Mouse (Mus musculus): ENCODE results near the gene Fbxo17. TPM values are rescaled to one million over a fixed set of nuclear protein-coding genes. Genes with fewer than 3 reads are reported as not detected.
A peak's percentile ranks its signal among the peaks of the same experiment; 100 is the strongest.

Gene Fbxo17
- polyA plus RNA-seq, 1 experiment = 3.3 TPM

DNA sequence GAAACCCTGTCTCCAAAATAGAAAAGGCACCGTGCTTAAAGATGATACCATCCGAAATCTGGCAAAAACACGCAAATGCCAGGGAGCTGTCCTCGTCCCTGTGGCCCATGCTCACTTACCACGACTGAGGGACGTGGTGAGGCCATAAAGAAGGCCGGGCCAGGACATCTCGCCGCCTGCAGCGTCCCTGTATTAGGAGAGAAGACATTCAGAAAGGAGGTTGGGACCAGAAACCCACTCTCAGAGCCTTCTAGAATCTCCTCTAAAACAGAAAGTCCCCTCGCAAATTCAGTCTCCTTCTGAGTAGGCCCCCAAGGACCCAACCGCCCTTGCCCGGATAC is 24.7 kb downstream of the Fbxo17 start:
- no peak for DNase-seq (ENCODE audit: low read depth)
- no peak for TF ChIP-seq POLR2A (IDR thresholded peaks at IDR 0.05; ENCODE audit: borderline replicate concordance, extremely low read depth, insufficient read depth, insufficient read length, poor library complexity, severe bottlenecking)

DNA sequence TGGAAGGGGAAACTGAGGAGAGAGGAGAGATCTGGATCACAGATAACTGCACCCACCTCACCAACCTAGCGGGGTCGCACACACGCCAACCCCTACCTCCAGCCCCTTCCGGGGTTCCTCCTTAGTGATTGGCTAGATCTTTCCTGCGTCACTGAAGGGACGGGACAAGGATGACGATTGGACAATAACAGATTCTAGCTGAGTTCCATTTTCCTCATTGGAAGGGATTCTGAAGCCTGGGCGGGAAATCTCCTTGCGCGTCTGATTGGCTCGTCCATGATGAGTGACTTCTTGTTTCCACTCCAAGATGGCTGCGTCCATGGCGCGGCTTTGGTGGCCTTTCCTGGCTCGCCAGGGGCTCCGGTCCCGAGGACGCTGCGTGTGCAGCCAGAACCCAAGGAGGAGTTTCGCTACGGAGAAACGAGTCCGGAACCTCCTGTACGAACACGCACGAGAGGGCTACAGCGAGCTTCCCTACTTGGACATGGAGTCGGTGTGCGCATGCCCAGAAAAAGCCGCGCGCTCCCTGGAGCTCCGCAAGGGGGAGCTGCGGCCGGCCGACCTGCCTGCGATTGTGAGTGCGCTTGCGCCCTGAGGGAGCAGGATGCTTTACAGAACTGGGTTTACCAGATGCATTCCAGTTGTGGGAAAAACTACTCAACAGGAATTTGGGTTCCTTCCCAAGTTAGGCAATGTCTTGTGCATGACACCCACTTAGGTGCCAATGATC is 25.3 kb downstream of the Fbxo17 start, which contains the start of the genes Mrps12 and Sars2:
Mrps12 (minus strand) TSS at position 112 of the 730 bp plus-strand sequence.
Sars2 (plus strand) TSS at position 284 of the 730 bp plus-strand sequence.
- peak; percentile 99 for DNase-seq (ENCODE audit: low read depth)
- peak; percentile 72; the same call in 1 of the 2 replicates for TF ChIP-seq POLR2A (IDR thresholded peaks at IDR 0.05; ENCODE audit: borderline replicate concordance, extremely low read depth, insufficient read depth, insufficient read length, poor library complexity, severe bottlenecking)
- peak; percentile 90 for TF ChIP-seq CTCF (IDR thresholded peaks at IDR 0.05; ENCODE audit: borderline replicate concordance, extremely low read depth, insufficient read depth, insufficient read length)

- DNase-seq (ENCODE audit: low read depth) = no peak
- no peak for TF ChIP-seq CTCF (IDR thresholded peaks at IDR 0.05; ENCODE audit: borderline replicate concordance, extremely low read depth, insufficient read depth, insufficient read length)
- TF ChIP-seq POLR2A (IDR thresholded peaks at IDR 0.05; ENCODE audit: borderline replicate concordance, extremely low read depth, insufficient read depth, insufficient read length, poor library complexity, severe bottlenecking) = no peak
These were observed 33.3 kb downstream of the Fbxo17 start for GRCm38 (mm10) chr7:28749935-28750334.

DNA sequence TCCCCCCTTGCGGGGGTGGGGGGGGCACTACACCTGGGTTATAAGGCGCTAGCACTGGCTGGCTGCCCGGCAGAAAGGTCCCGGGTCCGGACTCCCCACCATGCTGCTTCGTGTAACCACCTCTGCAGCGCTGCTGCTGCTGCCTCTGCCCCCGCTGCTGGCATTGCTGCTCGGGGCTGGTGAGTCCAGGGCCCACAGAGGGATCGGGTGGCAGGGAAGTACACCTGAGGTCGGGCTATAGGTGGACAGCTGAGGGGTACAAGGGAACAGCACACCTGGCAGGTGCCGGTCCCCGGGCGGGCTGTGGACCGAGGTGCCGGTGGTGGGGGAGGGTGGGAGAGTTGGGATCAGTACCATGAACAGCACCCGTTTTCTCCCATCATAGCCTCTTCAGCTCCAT is 39.5 kb downstream of the Fbxo17 start, which contains the start of gene Ccer2:
Ccer2 (plus strand) TSS at position 96 of the 400 bp plus-strand sequence.
- no peak for DNase-seq (ENCODE audit: low read depth)
- TF ChIP-seq CTCF (IDR thresholded peaks at IDR 0.05; ENCODE audit: borderline replicate concordance, extremely low read depth, insufficient read depth, insufficient read length) = no peak
- TF ChIP-seq POLR2A (IDR thresholded peaks at IDR 0.05; ENCODE audit: borderline replicate concordance, extremely low read depth, insufficient read depth, insufficient read length, poor library complexity, severe bottlenecking) = no peak

- TF ChIP-seq CTCF (IDR thresholded peaks at IDR 0.05; ENCODE audit: borderline replicate concordance, extremely low read depth, insufficient read depth, insufficient read length) (no peak), POLR2A (IDR thresholded peaks at IDR 0.05; ENCODE audit: borderline replicate concordance, extremely low read depth, insufficient read depth, insufficient read length, poor library complexity, severe bottlenecking) (no peak)
- DNase-seq (ENCODE audit: low read depth) = no peak
These were observed 42.0 kb downstream of the Fbxo17 start for GRCm38 (mm10) chr7:28758623-28759022.

DNA sequence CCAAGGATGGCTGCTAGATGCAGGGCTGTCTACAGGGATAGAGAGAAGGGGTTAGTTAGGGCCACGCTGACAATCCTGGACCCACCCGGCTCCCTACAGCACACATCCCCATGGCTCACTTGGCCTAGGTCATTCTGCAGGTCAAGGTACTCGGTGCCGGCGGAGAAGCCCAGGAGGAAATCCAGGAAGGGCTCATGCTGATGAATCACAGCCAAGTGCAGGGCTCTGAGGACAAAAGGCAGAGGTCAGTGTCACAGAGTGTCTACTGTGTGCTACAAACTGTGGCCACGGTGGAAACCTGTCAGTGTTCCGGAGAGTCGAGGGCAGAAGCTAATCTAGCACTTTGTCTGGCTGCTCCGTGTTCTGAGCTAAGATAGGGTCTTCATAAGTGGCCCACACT is 45.3 kb downstream of the Fbxo17 start:
- DNase-seq (ENCODE audit: low read depth) = no peak

GRCm38 (mm10) chr7:28765211-28765610 is 48.6 kb downstream of the Fbxo17 start:
- no peak for DNase-seq (ENCODE audit: low read depth)
- TF ChIP-seq POLR2A (IDR thresholded peaks at IDR 0.05; ENCODE audit: borderline replicate concordance, extremely low read depth, insufficient read depth, insufficient read length, poor library complexity, severe bottlenecking) = no peak
- TF ChIP-seq CTCF (IDR thresholded peaks at IDR 0.05; ENCODE audit: borderline replicate concordance, extremely low read depth, insufficient read depth, insufficient read length) = no peak

More for the DNA sequence above, 45.3 kb downstream of the Fbxo17 start:
- TF ChIP-seq CTCF (IDR thresholded peaks at IDR 0.05; ENCODE audit: borderline replicate concordance, extremely low read depth, insufficient read depth, insufficient read length) (no peak), POLR2A (IDR thresholded peaks at IDR 0.05; ENCODE audit: borderline replicate concordance, extremely low read depth, insufficient read depth, insufficient read length, poor library complexity, severe bottlenecking) (no peak)

DNA sequence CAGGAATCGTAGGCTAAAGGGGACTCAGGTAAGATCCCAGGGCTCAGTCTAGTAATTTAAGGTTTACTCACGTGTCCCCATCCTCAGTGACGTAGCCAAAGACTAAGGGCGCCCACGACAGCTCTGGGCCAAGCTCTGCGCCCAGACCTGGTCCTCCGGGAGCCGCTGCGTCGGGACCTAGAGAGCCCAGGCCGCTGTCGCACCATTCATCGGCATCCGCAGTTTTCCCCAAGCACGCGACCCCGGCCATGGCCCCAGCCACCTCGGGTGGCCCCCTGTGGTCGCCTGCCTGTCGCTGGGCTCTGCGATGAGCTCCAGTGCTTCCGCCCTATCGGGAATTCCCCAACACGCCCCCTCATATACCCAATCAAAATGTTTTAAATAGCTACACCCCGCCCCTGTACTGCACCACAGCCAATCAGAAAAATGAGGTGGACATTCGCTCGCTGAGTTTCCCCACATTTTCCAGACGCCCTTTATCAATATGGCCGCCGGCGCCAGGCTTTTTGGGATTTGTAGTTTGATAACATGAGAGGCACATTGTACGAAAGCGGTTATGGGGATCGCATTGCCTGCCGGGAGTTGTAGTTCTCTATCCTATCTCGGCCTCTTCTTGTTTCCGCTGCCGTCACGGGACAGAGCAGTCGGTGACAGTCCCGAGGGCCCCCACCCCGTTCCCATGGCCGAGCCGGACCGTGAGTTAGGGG is 49.7 kb downstream of the Fbxo17 start, which contains the start of gene Sirt2:
Sirt2 (plus strand) TSS at position 563 of the 707 bp plus-strand sequence.
- peak; percentile 99 for DNase-seq (ENCODE audit: low read depth)

GRCm38 (mm10) chr7:28766910-28767309 is 50.3 kb downstream of the Fbxo17 start:
- TF ChIP-seq CTCF (IDR thresholded peaks at IDR 0.05; ENCODE audit: borderline replicate concordance, extremely low read depth, insufficient read depth, insufficient read length) (no peak), POLR2A (IDR thresholded peaks at IDR 0.05; ENCODE audit: borderline replicate concordance, extremely low read depth, insufficient read depth, insufficient read length, poor library complexity, severe bottlenecking) (no peak)
- no peak for DNase-seq (ENCODE audit: low read depth)

More for the DNA sequence above, 49.7 kb downstream of the Fbxo17 start, which contains the start of gene Sirt2:
- TF ChIP-seq CTCF (IDR thresholded peaks at IDR 0.05; ENCODE audit: borderline replicate concordance, extremely low read depth, insufficient read depth, insufficient read length) (no peak), POLR2A (IDR thresholded peaks at IDR 0.05; ENCODE audit: borderline replicate concordance, extremely low read depth, insufficient read depth, insufficient read length, poor library complexity, severe bottlenecking) (peak; percentile 32; the same call in 1 of the 2 replicates)

- TF ChIP-seq POLR2A (IDR thresholded peaks at IDR 0.05; ENCODE audit: borderline replicate concordance, extremely low read depth, insufficient read depth, insufficient read length, poor library complexity, severe bottlenecking) (no peak), CTCF (IDR thresholded peaks at IDR 0.05; ENCODE audit: borderline replicate concordance, extremely low read depth, insufficient read depth, insufficient read length) (no peak)
- DNase-seq (ENCODE audit: low read depth) = no peak
These were observed 50.9 kb downstream of the Fbxo17 start, which contains the start of gene Nfkbib for GRCm38 (mm10) chr7:28767462-28767965. Gene Nfkbib (minus strand): TSS chr7:28767512.

DNA sequence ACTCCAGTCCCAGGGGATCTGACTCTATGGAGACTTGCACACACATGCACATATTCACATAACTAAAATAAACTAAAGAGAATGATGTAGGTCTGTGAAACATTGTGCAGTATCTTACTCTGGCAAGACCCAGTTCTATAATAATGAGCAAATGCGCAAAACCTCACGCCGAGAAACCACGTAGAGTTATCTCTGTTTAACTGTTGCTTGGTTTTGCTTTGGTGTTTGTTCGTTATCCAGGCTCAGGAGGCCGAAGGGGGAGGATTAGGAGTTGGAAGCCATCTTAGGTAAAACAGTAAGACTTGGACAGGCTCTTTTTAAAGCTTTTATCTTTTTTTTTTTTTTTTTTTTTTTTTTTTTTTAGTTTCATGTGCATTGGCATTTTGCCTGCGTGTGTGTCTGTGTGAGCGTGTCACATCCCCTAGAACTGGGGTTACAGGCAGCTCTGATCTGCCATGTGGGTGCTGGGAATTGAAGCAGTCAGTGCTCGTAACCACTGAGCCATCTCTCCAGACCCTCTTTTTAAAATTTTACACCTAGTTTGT is 52.9 kb downstream of the Fbxo17 start:
- TF ChIP-seq POLR2A (IDR thresholded peaks at IDR 0.05; ENCODE audit: borderline replicate concordance, extremely low read depth, insufficient read depth, insufficient read length, poor library complexity, severe bottlenecking) (no peak), CTCF (IDR thresholded peaks at IDR 0.05; ENCODE audit: borderline replicate concordance, extremely low read depth, insufficient read depth, insufficient read length) (no peak)
- DNase-seq (ENCODE audit: low read depth) = no peak

Data from brain, embryonic 14.5 days (tissue).